Mouse (Mus musculus) ovary, adult 18-20 months (tissue): ENCODE data around the gene Sinhcaf.

Source experiments
- DNase-seq: peaks from one replicate; pipeline ENCODE4 v3.0.0; 2022; ENCODE audit warnings: low spot score, mixed read lengths

Gene Sinhcaf

GRCm38 (mm10) chr6:148873911-148874310, 72.4 kb downstream of the Sinhcaf start:
- DNase-seq, result no peak
